Mouse (Mus musculus): Measurements from ENCODE around the gene Tuba1a. TPM values are rescaled to one million over a fixed set of nuclear protein-coding genes. Genes with fewer than 3 reads are reported as not detected.
"Not testable (repeated sequence)": the region's sequence is repeated elsewhere in the genome, so short reads cannot be mapped to it uniquely, and the experiment has no call there.

Gene Tuba1a
- polyA plus RNA-seq, 1 experiment from 2014 or later, result 1,237 TPM

DNA sequence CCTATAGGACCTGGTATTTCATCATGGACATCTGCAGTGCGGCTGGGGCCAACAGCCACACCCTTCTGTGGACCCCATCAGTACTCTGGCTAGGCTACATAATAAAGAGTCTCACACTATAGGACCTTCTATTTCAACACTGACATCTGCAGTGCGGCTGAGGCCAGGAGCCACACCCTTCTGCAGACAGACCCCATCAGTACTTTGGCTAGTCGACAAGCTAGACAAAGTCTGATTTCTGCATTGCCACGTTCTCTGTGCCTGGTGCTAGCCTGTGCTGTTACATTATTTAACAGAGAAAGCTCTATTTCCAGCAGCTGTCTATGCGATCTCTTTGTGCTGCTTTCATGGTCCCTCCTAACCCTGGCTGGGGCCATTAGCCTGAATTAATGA is 1.4 kb downstream of the Tuba1a start:
- peak overlapping the region; percentile 72 for H3K9ac ChIP-seq (ENCODE audit: low read depth, low read length)
- ATAC-seq (replicated peaks; ENCODE audit: insufficient number of reproducible peaks, low FRiP score, low TSS enrichment), result no peak
- peak overlapping the region; percentile 17; the same call in 1 of the 2 replicates for H3K27ac ChIP-seq (ENCODE audit: low read depth, low read length)
- 28% methylated on average over 5 of the region's 5 CpGs for WGBS (ENCODE audit: insufficient replicate concordance)
- peak overlapping the region; percentile 91 for H3K4me3 ChIP-seq (ENCODE audit: low read depth, low read length)
- H3K4me1 ChIP-seq (ENCODE audit: control insufficient read depth, insufficient read depth, low read length), result peaks cover 13% of the 10 kb centered on the region
- no peaks in the 10 kb centered on the region for H3K36me3 ChIP-seq (ENCODE audit: control insufficient read depth, insufficient read depth, low read length)
- peak overlapping the region; percentile 70 for H3K4me2 ChIP-seq
- no peaks in the 10 kb centered on the region for H3K9me3 ChIP-seq (replicated peaks; ENCODE audit: control insufficient read depth, low read length)
- no peaks in the 10 kb centered on the region for H3K27me3 ChIP-seq (ENCODE audit: control insufficient read depth, insufficient read depth, low read length)

DNA sequence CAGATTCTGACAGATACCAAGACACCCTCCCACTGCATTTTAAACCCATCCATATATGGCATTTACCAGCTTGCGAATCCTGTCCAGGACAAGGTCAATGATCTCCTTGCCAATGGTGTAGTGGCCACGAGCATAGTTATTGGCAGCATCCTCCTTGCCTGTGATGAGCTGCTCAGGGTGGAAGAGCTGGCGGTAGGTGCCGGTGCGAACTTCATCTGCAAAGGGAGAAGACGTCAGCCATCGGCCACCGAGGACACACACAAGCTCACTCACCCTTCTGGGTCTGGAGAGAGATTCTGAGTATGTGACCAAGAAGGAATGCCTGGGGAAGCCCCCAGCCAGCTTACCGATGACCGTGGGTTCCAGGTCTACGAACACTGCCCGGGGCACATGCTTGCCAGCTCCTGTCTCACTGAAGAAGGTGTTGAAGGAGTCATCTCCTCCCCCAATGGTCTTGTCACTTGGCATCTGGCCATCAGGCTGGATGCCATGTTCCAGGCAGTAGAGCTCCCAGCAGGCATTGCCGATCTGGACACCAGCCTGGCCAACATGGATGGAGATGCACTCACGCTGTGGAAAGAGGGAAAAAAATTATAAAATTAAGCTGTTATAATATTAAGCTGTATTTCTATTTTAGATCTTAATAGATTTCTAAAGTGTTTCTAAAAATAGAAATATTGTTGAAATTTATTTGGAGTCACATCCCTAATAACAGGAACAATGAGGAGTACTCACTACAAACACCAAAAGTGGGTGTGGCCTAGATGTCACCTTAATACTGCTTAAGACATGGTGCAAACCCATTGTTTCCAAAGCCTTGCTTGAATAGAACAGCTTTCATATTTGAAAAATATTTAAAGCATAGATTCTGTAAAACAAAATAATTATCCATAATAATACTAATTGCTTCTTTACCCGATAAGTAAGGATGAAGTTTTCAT is 2.1 kb downstream of the Tuba1a start:
- H3K36me3 ChIP-seq (ENCODE audit: control insufficient read depth, insufficient read depth, low read length); H3K9me3 ChIP-seq (replicated peaks; ENCODE audit: control insufficient read depth, low read length); H3K27me3 ChIP-seq (ENCODE audit: control insufficient read depth, insufficient read depth, low read length); H3K27ac ChIP-seq (ENCODE audit: low read depth, low read length); ATAC-seq (replicated peaks; ENCODE audit: insufficient number of reproducible peaks, low FRiP score, low TSS enrichment): not testable (repeated sequence)
- WGBS (ENCODE audit: insufficient replicate concordance), result 86% methylated on average over 11 of the region's 15 CpGs
- H3K4me3 ChIP-seq (ENCODE audit: low read depth, low read length), result peak overlapping the region; percentile 91
- H3K9ac ChIP-seq (ENCODE audit: low read depth, low read length), result peak overlapping the region; percentile 72
- H3K4me1 ChIP-seq (ENCODE audit: control insufficient read depth, insufficient read depth, low read length), result peaks cover 13% of the 10 kb centered on the region
- peak overlapping the region; percentile 70 for H3K4me2 ChIP-seq

- H3K9me3 ChIP-seq (replicated peaks; ENCODE audit: control insufficient read depth, low read length), result no peaks in the 10 kb centered on the region
- H3K4me3 ChIP-seq (ENCODE audit: low read depth, low read length), result no peak overlapping the region
- H3K27me3 ChIP-seq (ENCODE audit: control insufficient read depth, insufficient read depth, low read length), result no peaks in the 10 kb centered on the region
- 63% methylated on average over 3 of the region's 3 CpGs for WGBS (ENCODE audit: insufficient replicate concordance)
- H3K4me2 ChIP-seq, result no peak overlapping the region
- H3K27ac ChIP-seq (ENCODE audit: low read depth, low read length), result no peak overlapping the region
- no peak overlapping the region for H3K9ac ChIP-seq (ENCODE audit: low read depth, low read length)
- H3K4me1 ChIP-seq (ENCODE audit: control insufficient read depth, insufficient read depth, low read length), result peaks cover 9% of the 10 kb centered on the region
- ATAC-seq (replicated peaks; ENCODE audit: insufficient number of reproducible peaks, low FRiP score, low TSS enrichment), result no peak
- no peaks in the 10 kb centered on the region for H3K36me3 ChIP-seq (ENCODE audit: control insufficient read depth, insufficient read depth, low read length)
Measured at GRCm38 (mm10) chr15:98949607-98949892, 4.0 kb downstream of the Tuba1a start.

- Histone ChIP-seq H3K27ac (ENCODE audit: low read depth, low read length) (no peak overlapping the region), H3K9me3 (replicated peaks; ENCODE audit: control insufficient read depth, low read length) (no peaks in the 10 kb centered on the region), H3K4me3 (ENCODE audit: low read depth, low read length) (no peak overlapping the region), H3K27me3 (ENCODE audit: control insufficient read depth, insufficient read depth, low read length) (no peaks in the 10 kb centered on the region), H3K4me2 (no peak overlapping the region; the same call in 1 of the 2 replicates), H3K36me3 (ENCODE audit: control insufficient read depth, insufficient read depth, low read length) (no peaks in the 10 kb centered on the region), H3K9ac (ENCODE audit: low read depth, low read length) (no peak overlapping the region), H3K4me1 (ENCODE audit: control insufficient read depth, insufficient read depth, low read length) (peaks cover 6% of the 10 kb centered on the region)
- no peak for ATAC-seq (replicated peaks; ENCODE audit: insufficient number of reproducible peaks, low FRiP score, low TSS enrichment)
- 74% methylated on average over 6 of the region's 6 CpGs for WGBS (ENCODE audit: insufficient replicate concordance)
Measured at GRCm38 (mm10) chr15:98948857-98949606, 4.5 kb downstream of the Tuba1a start.

DNA sequence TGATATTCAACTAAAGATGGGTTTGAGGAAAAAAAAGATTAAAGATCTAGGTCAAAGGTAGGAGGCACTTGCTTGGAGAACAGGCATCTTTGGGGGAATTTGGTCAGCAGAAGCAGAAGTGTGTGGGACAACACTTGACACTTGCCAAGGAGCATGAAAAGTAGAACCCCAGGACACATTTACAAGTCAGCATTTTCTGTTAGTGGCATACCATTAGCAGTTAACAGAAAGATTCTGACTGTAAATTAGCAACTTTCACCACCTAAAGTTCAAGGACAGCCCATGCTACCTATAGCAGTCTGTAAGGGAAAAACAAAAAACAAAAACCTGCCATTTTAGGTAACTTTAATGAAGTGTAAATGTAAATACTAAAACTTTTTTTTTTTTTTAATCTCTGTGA is 5.1 kb downstream of the Tuba1a start:
- no peaks in the 10 kb centered on the region for H3K27me3 ChIP-seq (ENCODE audit: control insufficient read depth, insufficient read depth, low read length)
- peaks cover 4% of the 10 kb centered on the region; the same call in 1 of the 2 replicates for H3K4me1 ChIP-seq (ENCODE audit: control insufficient read depth, insufficient read depth, low read length)
- H3K9ac ChIP-seq (ENCODE audit: low read depth, low read length), result no peak overlapping the region
- no peak for ATAC-seq (replicated peaks; ENCODE audit: insufficient number of reproducible peaks, low FRiP score, low TSS enrichment)
- H3K4me3 ChIP-seq (ENCODE audit: low read depth, low read length), result no peak overlapping the region
- H3K36me3 ChIP-seq (ENCODE audit: control insufficient read depth, insufficient read depth, low read length), result no peaks in the 10 kb centered on the region
- no peak overlapping the region for H3K27ac ChIP-seq (ENCODE audit: low read depth, low read length)
- H3K9me3 ChIP-seq (replicated peaks; ENCODE audit: control insufficient read depth, low read length), result no peaks in the 10 kb centered on the region
- no peak overlapping the region for H3K4me2 ChIP-seq

DNA sequence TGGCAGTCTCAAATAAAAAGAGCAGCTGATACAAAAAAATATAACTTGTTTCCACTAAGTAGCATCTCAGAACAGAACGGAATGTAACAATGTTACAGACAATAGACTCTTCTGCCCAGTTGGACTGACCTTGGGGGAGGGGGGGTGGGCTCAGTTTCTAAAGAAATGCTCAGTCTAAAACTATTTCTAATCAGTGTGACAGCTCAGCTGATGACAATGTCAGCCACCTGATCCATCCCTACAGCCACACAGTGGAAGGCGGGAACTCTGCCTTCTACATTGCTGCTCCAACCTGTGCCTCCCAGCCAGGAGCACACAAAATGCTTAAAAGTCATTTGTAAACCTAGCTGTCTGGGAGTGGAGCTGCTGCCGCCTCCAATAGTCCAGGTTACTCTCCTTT is 5.6 kb downstream of the Tuba1a start:
- Histone ChIP-seq H3K9ac (ENCODE audit: low read depth, low read length) (no peak overlapping the region), H3K4me1 (ENCODE audit: control insufficient read depth, insufficient read depth, low read length) (peaks cover 4% of the 10 kb centered on the region; the same call in 1 of the 2 replicates), H3K36me3 (ENCODE audit: control insufficient read depth, insufficient read depth, low read length) (no peaks in the 10 kb centered on the region), H3K9me3 (replicated peaks; ENCODE audit: control insufficient read depth, low read length) (no peaks in the 10 kb centered on the region), H3K27me3 (ENCODE audit: control insufficient read depth, insufficient read depth, low read length) (no peaks in the 10 kb centered on the region), H3K4me3 (ENCODE audit: low read depth, low read length) (no peak overlapping the region), H3K4me2 (no peak overlapping the region), H3K27ac (ENCODE audit: low read depth, low read length) (no peak overlapping the region)
- WGBS (ENCODE audit: insufficient replicate concordance), result 55% methylated on average over 3 of the region's 3 CpGs
- ATAC-seq (replicated peaks; ENCODE audit: insufficient number of reproducible peaks, low FRiP score, low TSS enrichment), result no peak

DNA sequence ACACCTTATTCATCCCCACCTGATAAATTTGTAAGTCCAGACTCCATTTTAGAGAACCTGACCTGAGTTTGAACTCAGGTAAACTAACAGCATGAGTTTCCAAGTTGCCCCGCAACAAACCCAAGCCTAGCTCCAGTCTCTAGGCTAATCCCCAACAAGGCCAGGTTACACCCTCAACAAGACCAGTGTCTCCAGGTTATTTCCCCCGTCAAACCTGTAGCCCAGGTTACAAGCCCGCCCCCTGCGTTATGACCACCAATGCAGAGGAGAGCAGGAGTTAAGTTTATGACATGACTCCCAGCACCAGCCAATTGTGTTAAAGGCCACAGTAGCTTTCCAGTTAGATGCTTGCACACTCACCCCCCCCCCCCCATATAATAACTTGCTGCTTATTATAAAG is 10.4 kb downstream of the Tuba1a start:
- WGBS (ENCODE audit: insufficient replicate concordance), result 61% methylated on average over 4 of the region's 4 CpGs
- no peaks in the 10 kb centered on the region for H3K9me3 ChIP-seq (replicated peaks; ENCODE audit: control insufficient read depth, low read length)
- H3K4me3 ChIP-seq (ENCODE audit: low read depth, low read length), result no peak overlapping the region
- no peak overlapping the region for H3K27ac ChIP-seq (ENCODE audit: low read depth, low read length)
- no peak overlapping the region for H3K4me2 ChIP-seq
- no peaks in the 10 kb centered on the region for H3K36me3 ChIP-seq (ENCODE audit: control insufficient read depth, insufficient read depth, low read length)
- no peaks in the 10 kb centered on the region for H3K27me3 ChIP-seq (ENCODE audit: control insufficient read depth, insufficient read depth, low read length)
- H3K9ac ChIP-seq (ENCODE audit: low read depth, low read length), result no peak overlapping the region
- H3K4me1 ChIP-seq (ENCODE audit: control insufficient read depth, insufficient read depth, low read length), result no peaks in the 10 kb centered on the region
- no peak for ATAC-seq (replicated peaks; ENCODE audit: insufficient number of reproducible peaks, low FRiP score, low TSS enrichment)

DNA sequence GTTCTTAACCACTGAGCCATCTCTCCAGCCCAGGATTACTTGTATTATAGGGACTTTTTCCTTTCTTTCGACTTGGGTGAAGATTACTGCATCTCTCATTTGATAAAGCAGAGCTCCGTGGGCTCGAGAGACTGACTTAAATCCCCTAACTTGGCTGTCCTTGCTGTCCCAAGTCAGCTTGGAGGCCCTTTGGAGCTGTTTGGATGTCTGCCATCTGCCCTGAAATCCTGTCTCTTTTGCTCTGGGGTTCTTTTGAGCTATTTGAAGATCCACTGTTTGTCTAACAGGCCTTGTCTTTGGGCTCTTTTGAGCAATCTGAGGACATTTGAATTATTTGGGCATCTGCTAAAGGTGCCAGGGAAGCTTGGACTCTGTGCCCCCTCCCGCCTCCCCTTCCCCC is 11.4 kb downstream of the Tuba1a start:
- no peak overlapping the region for H3K4me2 ChIP-seq
- H3K27me3 ChIP-seq (ENCODE audit: control insufficient read depth, insufficient read depth, low read length), result no peaks in the 10 kb centered on the region
- no peak overlapping the region for H3K27ac ChIP-seq (ENCODE audit: low read depth, low read length)
- H3K9me3 ChIP-seq (replicated peaks; ENCODE audit: control insufficient read depth, low read length), result no peaks in the 10 kb centered on the region
- no peaks in the 10 kb centered on the region for H3K36me3 ChIP-seq (ENCODE audit: control insufficient read depth, insufficient read depth, low read length)
- 84% methylated on average over 4 of the region's 4 CpGs for WGBS (ENCODE audit: insufficient replicate concordance)
- no peak overlapping the region for H3K4me3 ChIP-seq (ENCODE audit: low read depth, low read length)
- H3K4me1 ChIP-seq (ENCODE audit: control insufficient read depth, insufficient read depth, low read length), result no peaks in the 10 kb centered on the region
- ATAC-seq (replicated peaks; ENCODE audit: insufficient number of reproducible peaks, low FRiP score, low TSS enrichment), result no peak
- H3K9ac ChIP-seq (ENCODE audit: low read depth, low read length), result no peak overlapping the region
